Mouse (Mus musculus) erythroblast, adult 5-6 weeks (primary cell): ENCODE data around the gene Golga2. TPM values are rescaled to one million over a fixed set of nuclear protein-coding genes. Genes with fewer than 3 reads are reported as not detected.

Experiments
- ATAC-seq: replicated peaks from 2 replicates; pipeline ENCODE4 v1.8.0; 2016; ENCODE audit warnings: moderate number of reproducible peaks, mild to moderate bottlenecking, moderate TSS enrichment, inconsistent platforms; ENCODE audit not compliant: poor library complexity, low FRiP score, severe bottlenecking
- total RNA-seq, 2 experiments: library from RNA; stranded (forward) in 1 of 2; stranded (reverse) in 1 of 2; fragments of 150-400 nt in 1 of 2; fragments of 200-764, 138-1000 nt in 1 of 2; gene quantifications; 2 replicates each; pipeline versions ENCODE4 v1.2.3 to v1.2.4; 2015 to 2017; ENCODE audit warnings: low replicate concordance in 2 of 2

Golga2 gene
- total RNA-seq, 2 experiments from 2014 or later = 6.3 to 34.5 TPM

DNA sequence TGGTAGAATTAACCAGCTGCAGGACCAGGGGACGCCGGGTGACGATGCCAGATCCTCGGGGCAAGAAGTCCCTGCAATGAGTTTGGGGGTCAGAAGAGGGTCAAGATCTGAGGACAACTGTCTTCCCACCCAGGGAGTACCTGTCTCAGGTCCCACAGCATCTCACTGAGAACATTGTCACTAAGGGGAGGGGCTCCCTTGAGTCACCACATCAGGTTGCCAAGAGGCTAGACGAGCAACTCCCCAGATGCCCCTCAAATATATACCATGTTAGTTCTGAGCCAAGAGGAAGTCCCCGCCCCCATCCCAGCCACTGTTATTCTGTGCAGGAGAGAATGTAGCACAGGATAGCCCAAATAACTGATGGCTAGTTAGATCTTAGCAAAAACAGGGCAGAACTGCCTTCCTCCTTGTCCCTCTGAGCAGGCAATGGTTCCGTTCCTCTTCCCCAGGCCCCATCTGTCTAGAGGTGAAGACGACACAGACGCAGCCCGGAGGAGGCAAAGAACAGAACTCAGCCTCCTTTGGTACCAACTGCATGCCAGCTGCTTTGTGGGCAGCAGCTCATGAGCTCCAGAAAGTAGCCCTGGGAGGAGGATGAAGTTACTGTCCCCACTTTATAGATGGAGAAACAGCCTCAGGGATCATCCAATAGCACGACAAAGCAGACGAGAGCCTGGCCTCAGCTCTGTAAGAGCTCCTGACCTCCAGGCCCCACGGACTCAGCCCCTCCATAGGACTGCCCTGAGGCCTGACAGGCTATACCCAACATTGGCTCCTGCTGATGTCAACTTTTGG, 53.9 kb downstream of the Golga2 start:
- ATAC-seq = no peak

DNA sequence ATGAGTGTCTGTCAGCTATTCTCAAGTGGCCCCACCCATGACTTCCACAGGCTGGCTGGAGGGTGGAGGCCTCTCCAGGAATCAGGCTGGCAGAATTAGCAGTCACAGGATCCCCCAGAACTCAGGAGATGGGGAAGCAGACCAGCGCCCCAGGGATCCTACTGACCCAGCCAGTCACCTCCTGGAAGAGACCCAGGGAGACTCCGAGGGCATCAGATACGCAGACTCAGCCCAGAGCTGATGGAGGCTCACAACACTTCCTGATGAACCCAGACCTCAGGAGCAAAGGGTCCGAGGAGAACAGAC, 54.4 kb downstream of the Golga2 start:
- ATAC-seq = no peak

DNA sequence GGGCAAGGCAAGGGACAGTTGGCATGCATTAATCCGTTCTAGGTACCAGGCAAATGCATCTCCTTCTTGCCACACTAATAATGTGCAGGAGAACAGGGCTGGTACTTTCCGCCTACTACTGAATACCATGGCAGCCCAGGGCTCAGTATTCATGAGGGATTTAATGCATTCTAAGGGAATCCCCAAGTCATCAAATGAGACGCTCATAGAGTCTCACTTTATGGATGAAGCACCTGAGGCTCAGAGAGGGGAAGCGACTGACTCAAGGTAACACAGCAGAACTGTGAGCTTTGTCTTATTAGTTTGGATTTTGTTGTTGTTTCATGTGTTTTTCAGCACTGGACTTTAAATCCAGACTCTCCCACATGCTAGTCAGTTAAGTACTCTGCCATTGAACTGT, 54.9 kb downstream of the Golga2 start:
- ATAC-seq = no peak

DNA sequence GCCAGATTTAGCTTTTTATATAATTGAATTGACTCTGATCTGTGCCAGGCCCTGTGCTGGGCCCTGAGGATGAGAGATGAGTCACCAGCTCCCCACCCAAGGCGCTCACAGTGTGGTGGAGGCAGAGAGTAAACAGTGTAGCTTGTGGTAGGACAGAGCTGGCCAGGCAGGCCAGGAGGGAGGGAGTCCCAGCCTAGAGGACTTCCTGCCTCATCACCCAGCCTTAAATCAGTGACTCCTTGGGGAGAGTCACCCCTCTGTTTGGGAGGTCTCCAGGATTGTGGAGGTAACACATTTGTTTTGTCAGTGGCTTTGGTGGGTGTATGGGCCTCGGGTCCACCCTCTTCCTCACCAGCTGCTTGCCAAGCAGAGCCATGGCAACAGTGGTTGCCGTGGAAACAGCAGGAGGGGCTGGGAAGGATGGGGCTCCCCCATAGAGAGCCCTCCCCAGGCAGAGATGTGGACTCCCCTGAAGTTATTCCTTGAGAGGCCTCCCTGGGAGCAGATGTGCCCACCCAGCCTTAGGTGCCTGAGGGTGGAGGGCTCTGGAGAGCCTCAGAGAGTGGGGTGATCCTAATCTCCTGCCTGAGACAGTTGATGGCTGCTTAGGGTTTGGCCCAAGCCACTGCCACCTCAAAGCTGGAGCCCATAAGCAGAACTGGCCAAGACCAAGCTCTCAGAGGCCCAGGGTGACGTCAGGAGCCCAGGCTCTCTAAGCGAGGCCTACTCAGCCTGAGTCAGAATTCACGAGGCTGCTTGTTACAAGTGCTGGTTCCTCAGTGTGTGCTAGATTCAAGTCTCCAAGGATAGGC, 55.6 kb downstream of the Golga2 start:
- ATAC-seq = no peak

DNA sequence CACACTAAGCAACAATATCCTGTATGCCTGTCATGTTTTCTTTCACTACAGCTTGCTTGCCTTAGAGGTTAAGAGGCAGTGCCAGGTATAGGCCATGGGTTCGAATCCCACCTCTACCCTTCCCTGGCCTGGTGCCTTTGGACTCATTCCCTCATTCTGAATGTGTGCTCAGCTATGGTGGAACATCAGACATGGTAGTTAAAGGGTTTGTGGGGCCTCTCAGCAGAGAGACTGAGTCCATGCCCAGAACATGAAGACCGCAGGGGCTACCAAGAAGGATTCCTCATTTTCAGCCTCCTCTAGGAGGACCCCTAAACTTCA, 56.1 kb downstream of the Golga2 start:
- no peak for ATAC-seq

DNA sequence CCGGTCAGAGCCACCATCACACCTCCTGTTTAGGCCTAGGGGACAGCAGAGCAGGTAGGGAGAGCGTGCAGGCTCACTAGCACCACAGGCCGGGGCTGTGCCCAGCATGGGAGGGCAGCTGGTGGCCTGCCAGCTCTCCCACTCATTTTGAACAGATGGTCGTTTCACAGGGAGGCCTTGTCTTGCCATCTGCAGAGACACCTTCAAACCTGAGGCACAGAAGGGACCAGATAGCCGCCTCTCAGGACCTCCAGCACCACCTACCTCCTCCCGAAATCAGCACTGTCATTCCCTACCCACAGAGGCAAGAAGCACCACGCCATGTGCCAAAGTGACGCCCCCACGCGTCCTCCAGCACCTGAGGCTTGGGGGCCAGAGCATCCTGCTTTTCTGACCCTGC, 56.9 kb downstream of the Golga2 start:
- no peak for ATAC-seq

DNA sequence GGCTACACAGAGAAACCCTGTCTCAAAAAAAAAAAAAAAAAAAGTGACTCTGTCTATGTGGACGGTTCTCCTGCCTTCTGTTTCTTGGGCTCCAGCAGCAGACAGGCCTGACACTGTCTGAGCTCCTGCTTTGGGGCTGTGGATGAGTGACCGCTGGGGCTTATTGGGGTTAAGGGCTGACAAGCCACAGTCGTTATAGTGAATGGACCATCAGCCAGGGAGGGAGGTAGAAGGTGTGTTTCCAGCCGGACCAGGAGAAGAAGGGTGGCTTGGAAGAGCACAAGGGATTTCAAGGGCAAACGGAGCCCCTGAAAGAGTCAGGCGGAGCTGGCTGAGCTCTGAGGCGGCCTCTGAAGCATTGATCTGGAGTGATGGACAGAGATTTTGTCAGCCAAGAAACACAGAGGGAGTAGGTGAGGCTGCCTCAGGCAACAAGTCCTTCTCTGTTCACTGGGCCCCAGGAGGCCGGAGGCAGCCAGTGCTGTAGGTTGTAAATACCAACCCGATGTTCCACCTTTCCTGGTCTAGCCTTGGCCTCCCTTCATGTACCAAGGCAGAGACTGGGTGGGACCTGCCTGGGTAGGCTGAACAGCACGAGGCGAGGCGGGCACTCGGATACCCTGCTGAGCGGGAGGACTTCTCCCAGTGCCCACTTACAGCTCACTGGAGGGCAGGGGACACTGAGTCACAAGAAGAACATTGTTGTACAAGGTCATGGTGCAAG, 57.6 kb downstream of the Golga2 start:
- ATAC-seq = no peak

DNA sequence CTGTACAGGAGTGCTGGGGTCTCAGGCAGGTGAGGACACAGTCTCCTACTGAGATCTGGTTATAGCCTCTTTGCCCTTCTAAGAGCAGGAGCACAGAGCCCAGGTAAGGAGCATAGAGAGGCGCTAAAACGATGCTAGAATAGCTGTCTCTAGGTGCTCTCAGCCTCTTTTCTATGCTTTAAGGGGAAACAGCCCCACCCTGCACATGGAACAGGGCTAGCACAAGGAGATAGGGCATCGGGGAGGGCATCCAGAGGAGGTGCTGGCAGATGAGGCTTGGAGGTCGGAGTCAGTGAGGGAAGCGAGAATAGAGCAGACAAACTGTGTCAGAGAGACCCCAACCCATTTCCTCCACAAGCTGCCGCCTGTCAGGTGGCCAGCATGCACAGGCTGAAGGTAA, 59.8 kb downstream of the Golga2 start:
- ATAC-seq = no peak

DNA sequence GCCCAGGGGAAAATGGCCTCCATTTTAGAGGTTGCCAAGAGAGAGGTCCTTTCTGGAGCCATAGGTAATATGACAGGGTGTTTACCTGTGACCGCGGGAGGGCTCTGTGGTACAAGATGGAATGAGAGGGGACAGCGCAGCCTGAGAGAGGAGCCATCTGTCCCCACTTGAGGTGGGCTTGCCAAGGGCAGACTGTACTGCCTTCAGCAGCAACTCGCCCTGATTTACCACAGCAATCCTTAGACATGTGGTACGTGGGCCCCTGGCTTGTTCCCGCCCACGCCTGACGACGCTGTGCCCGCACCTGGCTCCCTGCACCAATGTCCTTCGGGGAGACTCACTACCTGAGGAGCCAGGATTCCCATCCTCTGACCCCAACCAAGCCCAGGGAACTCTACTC, 61.1 kb downstream of the Golga2 start:
- ATAC-seq = no peak

DNA sequence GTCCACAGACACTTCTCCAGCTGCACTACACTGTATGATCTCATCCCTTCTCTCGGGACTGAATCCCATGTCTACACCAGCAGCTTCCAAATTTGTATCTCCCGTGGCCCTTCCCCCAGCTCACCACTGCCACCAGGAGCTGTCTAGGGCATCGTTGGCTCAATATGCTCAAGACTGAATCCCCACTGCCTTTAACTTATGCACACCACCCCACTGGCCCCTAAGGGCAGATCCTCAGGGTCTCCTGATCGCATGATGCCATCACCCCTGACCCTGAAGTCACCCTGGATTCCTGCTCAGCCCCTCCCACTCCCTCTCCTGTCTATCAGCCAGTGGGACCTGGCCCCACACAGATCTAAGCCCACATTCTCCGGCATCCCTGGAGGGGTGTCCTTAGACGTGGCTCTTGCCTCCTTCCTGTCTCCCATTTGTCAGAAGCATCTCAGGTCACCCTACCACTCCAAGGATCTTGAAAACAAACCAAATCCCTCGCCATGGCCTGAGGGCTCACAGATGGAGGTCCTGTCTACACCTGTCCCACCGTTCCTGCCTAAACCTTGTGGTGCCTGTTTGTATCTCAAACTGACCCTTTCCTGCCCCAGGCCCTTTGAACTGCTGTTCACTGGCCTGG, 62.6 kb downstream of the Golga2 start:
- ATAC-seq = no peak

DNA sequence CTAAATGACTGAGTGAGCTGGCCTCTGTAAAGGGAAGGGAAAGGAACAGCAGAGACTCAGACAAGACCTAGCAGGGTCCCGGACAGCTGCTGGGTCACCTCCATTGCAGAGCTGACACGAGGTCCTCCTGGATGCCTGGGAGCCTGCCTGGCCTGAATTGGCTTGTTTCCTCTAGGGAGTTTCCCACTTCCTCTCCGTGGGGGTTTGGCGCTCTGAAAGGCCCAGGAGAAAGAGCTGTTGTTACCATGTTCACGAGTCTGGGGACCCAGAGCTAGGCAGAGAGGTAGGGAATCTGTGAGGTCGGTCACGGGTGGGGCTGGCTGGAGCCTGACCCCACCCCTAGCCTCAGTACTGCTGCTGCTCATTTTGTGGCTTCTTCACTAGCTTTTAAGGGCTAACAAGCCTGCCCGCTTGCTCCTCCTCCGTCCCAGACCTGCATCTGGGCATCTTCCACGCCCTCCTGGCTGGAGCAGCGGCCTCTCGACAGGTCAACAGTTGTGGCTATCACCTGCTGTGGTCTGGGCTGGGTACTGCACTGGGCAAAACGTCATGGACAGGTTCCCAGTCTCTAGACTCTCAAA, 63.4 kb downstream of the Golga2 start:
- no peak for ATAC-seq

DNA sequence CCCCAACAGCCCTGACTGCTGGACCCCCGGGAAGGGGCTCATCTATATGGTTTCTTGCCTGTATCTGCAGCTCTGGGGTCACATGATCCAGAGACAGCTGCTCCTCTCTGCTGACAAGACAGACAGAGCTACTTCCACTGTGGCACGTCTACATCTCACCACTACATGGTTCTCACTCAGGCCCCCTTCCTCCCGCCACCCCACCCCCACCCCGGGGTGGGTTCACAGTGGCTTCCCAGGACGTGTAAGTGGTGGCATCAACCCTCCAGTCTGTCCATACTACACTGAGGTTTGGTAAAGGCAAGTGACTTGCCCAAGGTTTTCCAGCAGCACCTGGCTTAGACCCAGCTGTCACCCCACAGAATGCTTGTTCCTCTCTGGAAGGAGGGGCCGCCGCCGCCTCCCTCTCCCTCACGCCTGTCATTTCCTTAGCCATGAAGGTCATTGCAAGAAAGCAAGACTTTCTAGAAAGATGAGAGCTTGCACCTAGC, 64.3 kb downstream of the Golga2 start:
- no peak for ATAC-seq

DNA sequence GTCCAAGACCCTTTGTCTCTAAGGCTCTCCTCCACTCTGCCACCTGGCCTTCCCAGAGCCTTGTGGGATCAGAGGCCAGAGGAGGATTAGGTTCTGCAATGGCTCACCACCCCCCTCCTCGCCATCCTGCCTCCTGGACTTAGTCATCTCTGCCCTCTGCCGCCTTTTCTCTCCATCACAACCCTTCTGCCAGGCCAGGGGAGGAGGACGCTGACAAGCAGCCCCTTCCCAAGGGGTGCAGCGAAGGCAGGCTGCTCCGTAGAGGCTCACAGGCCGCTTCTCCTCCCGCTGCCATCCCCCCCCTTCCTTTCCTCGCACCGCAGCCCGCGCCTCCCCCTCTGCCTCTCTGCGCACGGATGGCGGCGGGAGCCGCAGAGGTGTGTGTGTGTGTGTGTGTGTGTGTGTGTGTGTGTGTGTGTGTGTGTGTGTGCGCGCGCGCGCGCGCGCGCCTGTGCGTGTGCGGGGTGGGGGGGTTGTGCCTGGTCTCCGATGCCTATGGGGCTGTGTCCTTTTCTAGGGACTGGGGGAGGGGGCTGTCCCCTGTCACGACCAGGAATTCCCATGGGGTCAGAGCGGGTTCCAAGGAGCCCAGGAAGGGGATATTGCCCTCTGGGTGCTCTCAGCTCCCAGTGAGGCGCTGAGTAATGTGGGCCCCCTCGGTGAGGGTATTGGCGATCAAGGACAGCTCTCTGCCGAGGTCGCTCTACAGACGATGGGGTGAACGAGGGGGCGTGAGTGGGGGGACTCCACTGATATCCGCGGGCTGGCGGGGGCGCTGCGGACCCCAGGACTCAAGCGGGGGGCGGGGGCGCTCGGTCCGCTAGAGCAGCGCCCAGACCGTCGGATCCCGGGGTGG, 65.2 kb downstream of the Golga2 start, which contains the start of gene Ciz1:
Ciz1 (plus strand) TSS at position 177 of the 856 bp plus-strand sequence.
- no peak for ATAC-seq

DNA sequence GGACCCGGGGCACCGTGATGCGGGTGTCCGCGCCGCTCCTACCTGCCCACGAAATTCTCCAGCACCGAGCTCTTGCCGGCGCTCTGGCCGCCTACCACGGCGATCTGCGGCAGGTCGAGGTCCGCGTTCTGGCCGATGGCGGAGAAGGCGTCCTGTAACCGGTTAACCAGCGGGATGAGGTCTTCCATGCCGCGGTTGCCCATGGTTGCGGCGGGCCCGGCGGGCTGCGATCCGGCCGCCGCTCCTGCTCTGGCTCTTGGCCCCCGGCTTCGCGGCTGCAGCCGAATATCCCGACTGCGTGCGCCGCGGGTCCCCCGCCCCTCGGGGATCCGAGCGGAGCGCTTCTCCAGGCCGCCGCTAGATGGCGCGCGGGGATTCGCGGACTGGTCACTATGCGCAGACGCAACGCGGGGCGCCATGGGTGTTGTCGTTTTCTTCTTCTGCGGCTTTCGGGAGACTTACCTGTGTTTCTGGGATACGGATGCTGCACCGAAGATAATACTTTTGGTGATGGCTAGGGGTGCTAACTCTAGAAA, 65.9 kb downstream of the Golga2 start, which contains the start of gene Dnm1:
Dnm1 (minus strand) TSS at position 332 of the 536 bp plus-strand sequence.
- ATAC-seq = peak; percentile 86

DNA sequence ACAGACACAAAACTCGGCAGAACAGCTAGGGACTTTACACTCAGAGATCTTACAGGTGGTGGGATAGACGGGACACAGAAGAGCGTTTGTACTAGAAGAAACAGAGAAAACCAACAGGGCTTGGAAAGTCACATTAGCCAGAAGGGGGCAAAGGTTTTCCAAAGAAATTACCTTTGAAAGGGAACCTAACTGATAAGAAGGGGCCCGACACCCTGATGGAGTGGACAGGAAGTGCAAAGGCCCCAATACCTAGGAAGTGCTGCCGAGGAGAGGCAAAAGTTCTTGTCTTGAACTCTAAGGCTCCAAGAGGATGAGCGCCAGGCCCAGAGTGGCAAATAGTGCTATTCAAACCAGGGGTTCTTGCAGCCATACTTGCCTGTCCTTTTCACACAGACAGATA, 66.7 kb downstream of the Golga2 start:
- no peak for ATAC-seq

DNA sequence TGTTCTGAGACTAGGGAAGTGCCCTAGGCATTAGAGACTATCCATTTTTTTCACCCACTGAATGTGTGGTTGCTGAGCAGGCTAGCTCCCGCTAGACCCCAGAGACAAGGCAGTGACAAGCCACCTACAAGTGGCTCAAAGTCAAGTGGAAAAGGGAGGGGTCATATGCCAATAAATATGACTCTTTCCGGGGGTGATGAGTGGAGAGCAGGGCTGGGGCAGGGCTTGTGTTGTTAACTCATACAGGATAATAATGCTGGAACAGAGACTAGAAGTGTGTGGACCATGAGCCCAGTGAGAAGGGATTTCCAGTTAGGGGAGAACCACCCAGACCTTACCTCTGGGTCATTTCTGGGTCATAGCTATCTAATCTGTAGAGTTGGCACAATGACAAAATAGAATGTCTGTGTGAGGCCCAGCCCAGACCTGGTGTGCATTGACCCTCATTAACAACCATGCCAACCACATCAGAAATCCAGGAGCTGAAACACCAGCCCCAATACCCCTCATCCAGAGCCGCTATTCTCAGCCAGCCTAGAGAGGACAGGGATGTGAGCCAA, 67.2 kb downstream of the Golga2 start:
- ATAC-seq = no peak

DNA sequence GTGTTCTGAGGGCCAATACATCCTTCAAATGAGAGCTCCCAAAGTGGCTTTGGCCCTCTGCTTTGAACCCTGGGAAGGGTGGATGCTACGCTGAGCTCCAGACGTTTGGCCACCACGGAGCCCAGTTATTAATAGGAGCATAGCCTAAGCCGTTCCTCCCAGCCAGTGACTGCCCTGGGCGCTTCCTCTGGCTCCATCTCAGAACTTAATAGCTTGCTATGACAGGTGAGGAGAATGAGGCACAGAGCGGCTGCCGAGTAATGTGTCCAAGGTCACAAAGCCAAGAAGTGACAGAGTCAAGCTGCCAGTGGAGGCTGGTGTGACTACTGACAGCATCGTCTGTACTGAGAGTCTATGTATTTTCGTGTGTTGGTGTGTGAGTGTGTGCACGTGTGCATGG, 69.0 kb downstream of the Golga2 start:
- ATAC-seq = no peak
